Mouse (Mus musculus) macrophage (primary cell): ENCODE results near the gene P2rx4. TPM values are rescaled to one million over a fixed set of nuclear protein-coding genes. Genes with fewer than 3 reads are reported as not detected.
A peak's percentile ranks its signal among the peaks of the same experiment; 100 is the strongest.

Experiments
- H3K27ac ChIP-seq: fragments of 350-480 bp; formaldehyde crosslinking; 2 replicates; pipeline ENCODE4 v1.9.0; 2021
- H3K36me3 ChIP-seq: fragments of 350-480 bp; formaldehyde crosslinking; 2 replicates; pipeline ENCODE4 v1.9.0; 2021; ENCODE audit errors: inconsistent target
- H3K4me3 ChIP-seq: fragments of 350-480 bp; formaldehyde crosslinking; 2 replicates; pipeline ENCODE4 v1.9.0; 2021; ENCODE audit errors: inconsistent target
- H3K79me2 ChIP-seq: fragments of 350-480 bp; formaldehyde crosslinking; 2 replicates; pipeline ENCODE4 v1.9.0; 2021; ENCODE audit errors: inconsistent target
- WGBS: methylation state at CpG from one replicate; pipeline ENCODE4 v1.1.7; 2026; ENCODE audit warnings: inconsistent platforms; ENCODE audit not compliant: missing documents; 5-methylcytosine and 5-hydroxymethylcytosine counted together
- polyA plus RNA-seq: library from polyadenylated mRNA; stranded (reverse); fragments of 250-400 nt; gene quantifications from 3 replicates; pipeline ENCODE4 v1.2.4, GENCODE M21; 2018; ENCODE audit warnings: inconsistent platforms

P2rx4 gene
- polyA plus RNA-seq, 1 experiment from 2014 or later: 517 TPM

DNA sequence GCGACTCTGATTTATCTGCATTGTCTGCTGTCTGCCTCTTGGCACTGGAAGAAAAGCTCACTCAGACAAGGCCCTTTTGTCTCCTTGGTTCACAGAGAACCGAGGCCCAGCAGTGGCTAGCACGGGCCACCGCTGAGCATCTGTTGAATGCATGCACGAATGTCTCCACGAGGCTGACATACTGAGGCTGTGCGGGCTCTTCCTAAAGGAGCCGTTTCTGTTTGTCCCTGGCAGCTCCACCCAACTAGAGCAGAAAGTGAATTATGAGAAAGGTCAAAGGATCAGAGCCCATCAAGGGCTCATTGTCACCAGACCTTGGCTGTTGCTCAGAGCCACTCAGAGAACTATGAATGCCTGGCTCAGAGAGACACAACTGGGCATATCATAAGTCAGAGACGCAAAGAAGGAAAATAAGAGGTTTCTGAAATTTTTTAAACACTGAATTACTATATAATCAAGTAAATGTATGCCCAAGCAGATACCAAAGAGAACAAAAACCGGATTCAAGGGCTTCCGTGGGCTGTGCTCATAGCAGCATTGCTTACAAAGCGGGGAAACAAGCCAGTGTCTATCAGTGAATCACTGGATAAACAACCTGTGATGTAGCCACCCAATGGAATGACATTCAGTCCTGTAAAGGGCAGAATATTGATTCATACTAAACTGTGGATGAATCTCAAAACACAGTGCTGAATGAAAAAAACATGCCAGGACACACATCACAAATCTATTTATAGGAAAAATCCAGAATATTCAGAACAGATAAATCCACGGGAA lies 13.7 kb upstream of the P2rx4 start:
- H3K79me2 ChIP-seq: no peaks in the 10 kb centered on the region
- no peaks in the 10 kb centered on the region for H3K36me3 ChIP-seq
- H3K27ac ChIP-seq: no peak overlapping the region
- WGBS: 83% methylated on average over 13 of the region's 13 CpGs
- H3K4me3 ChIP-seq: no peak overlapping the region

DNA sequence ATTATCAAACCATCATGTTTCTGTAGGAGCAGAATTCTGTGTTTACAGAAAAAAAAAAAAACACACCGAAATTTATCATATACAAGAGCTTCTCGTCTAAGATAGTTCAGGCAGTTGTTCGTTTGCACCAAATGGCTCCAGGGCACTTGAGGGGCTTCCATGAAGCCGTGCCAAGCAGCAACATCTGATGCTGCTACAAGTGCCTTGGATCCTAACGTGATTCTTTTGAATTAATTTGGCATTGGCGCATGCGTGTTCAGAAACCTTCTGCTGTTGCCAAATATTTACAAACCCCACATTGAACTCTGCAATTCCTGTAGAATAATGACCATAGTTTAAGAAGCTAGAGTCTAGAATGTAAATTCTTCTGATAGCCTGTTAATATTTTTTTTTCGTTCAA lies 11.8 kb upstream of the P2rx4 start:
- Histone ChIP-seq H3K79me2 (no peaks in the 10 kb centered on the region), H3K4me3 (no peak overlapping the region), H3K36me3 (no peaks in the 10 kb centered on the region), H3K27ac (no peak overlapping the region)
- 97% methylated on average over 8 of the region's 8 CpGs for WGBS

DNA sequence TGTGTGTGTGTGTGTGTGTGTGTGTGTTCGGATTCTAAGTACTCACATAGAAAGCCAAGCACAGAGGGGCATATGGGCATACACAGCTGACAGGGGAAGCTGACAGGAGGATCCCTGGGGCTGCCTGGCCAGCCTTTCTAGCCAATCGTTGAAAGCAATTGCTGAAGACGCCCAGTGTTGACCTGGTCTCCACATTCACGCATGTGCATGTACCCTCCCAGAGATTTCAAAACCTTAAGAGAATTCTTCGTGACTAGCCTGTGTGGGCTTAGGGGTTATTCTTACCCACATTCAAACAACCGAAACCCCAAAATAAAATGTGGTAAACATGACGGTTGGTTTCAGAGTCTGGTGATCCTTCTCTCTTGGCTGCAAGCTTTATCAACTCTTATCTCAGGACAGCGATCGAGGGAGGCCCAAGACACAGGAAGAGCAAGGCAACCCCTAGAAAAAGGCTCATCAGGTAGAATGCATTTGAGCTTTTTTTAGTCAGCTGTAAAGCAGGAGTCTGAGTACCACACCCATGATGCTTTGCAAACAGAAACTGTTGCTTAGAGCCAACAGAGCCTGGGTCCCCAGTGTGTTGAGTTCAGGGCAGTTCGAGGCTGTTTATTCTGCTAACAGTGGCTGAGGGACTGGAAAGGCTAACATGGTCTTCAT lies 9.2 kb upstream of the P2rx4 start:
- Histone ChIP-seq H3K4me3 (no peak overlapping the region), H3K27ac (no peak overlapping the region), H3K36me3 (no peaks in the 10 kb centered on the region), H3K79me2 (no peaks in the 10 kb centered on the region)
- 40% methylated on average over 10 of the region's 10 CpGs for WGBS

- WGBS: 56% methylated on average over 9 of the region's 9 CpGs
- Histone ChIP-seq H3K4me3 (no peak overlapping the region), H3K27ac (no peak overlapping the region)
Measured at GRCm38 (mm10) chr5:122698701-122699060, 8.7 kb upstream of the P2rx4 start.

GRCm38 (mm10) chr5:122700109-122700836 lies 7.1 kb upstream of the P2rx4 start:
- peak overlapping the region; percentile 91; the same call in 1 of the 2 replicates for H3K27ac ChIP-seq
- H3K79me2 ChIP-seq: no peaks in the 10 kb centered on the region
- no peaks in the 10 kb centered on the region for H3K36me3 ChIP-seq
- no peak overlapping the region for H3K4me3 ChIP-seq
- WGBS: 76% methylated on average over 12 of the region's 12 CpGs

More at GRCm38 (mm10) chr5:122698701-122699060, 8.7 kb upstream of the P2rx4 start:
- H3K36me3 ChIP-seq: no peaks in the 10 kb centered on the region
- no peaks in the 10 kb centered on the region for H3K79me2 ChIP-seq

DNA sequence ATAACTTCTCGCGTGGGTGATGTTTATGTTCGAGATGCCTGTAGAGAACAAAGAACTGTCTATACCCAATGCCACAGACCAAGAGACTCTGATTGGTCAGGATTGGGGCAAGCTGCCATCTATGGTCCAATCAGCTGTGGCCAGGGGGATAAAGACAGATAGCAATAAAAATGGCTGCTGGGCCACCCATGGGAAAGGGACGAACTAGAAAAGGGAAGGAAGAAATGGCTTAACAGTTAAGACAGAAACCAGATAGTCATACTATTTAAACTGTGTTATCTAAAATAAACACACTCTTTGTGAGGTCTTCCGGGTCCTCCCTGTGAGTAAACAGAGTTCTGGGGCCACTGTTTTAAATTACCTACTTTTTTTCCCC lies 6.5 kb upstream of the P2rx4 start:
- Histone ChIP-seq H3K4me3 (no peak overlapping the region), H3K79me2 (no peaks in the 10 kb centered on the region), H3K36me3 (no peaks in the 10 kb centered on the region), H3K27ac (peak overlapping the region; percentile 91)
- 49% methylated on average over 5 of the region's 5 CpGs for WGBS

DNA sequence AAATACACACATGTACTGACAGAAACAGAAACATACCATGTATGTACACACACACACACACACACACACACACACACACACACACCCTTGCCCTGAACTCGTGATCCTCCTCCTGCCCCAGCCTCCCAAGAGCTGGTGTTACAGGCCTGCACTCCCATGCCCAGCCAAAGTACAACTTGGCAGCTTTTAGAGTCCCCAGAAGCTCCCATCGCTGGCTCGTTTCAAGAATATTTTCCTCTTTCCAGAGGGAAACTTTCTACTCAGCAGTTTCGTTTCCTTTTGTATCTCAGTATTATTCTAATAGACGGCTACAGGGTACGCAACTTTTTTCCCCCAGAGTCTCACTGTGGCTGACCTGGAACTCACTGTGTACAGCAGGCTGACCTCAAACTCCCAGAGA lies 5.2 kb upstream of the P2rx4 start:
- H3K4me3 ChIP-seq: no peak overlapping the region
- peak overlapping the region; percentile 91 for H3K27ac ChIP-seq
- 11% methylated on average over 6 of the region's 6 CpGs for WGBS
- no peaks in the 10 kb centered on the region; the same call in 1 of the 2 replicates for H3K79me2 ChIP-seq
- H3K36me3 ChIP-seq: no peaks in the 10 kb centered on the region

DNA sequence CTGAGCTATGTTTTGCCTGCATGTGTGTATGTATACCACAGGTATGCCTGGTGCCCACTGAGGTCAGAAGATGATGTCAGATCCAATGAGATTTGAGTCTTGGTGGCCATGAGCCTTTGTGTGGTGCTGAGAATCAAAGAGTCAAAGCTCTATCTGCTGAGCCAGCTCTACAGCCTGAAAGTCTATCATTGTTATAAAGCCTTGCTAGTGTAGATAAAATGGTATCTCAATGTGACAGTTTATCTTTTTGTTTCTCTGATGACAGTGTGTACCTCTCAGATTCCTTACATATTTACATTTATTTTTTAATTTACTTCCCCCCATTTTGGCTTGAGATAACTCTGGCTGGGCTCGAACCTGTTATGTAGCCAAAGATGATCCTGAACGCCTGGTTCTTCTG lies 3.8 kb upstream of the P2rx4 start:
- Histone ChIP-seq H3K36me3 (no peaks in the 10 kb centered on the region), H3K27ac (peak overlapping the region; percentile 79), H3K79me2 (peaks cover 10% of the 10 kb centered on the region), H3K4me3 (no peak overlapping the region)
- 86% methylated on average over 2 of the region's 2 CpGs for WGBS

- peak overlapping the region; percentile 79 for H3K27ac ChIP-seq
- H3K79me2 ChIP-seq: peaks cover 20% of the 10 kb centered on the region
- no peaks in the 10 kb centered on the region for H3K36me3 ChIP-seq
- WGBS: 27% methylated on average over 4 of the region's 4 CpGs
- no peak overlapping the region for H3K4me3 ChIP-seq
Measured at GRCm38 (mm10) chr5:122704571-122704970, 2.8 kb upstream of the P2rx4 start.

- Histone ChIP-seq H3K4me3 (no peak overlapping the region), H3K36me3 (no peaks in the 10 kb centered on the region), H3K79me2 (peaks cover 26% of the 10 kb centered on the region), H3K27ac (peak overlapping the region; percentile 79)
- WGBS: 92% methylated on average over 3 of the region's 3 CpGs
Measured at GRCm38 (mm10) chr5:122705174-122705573, 2.2 kb upstream of the P2rx4 start.

DNA sequence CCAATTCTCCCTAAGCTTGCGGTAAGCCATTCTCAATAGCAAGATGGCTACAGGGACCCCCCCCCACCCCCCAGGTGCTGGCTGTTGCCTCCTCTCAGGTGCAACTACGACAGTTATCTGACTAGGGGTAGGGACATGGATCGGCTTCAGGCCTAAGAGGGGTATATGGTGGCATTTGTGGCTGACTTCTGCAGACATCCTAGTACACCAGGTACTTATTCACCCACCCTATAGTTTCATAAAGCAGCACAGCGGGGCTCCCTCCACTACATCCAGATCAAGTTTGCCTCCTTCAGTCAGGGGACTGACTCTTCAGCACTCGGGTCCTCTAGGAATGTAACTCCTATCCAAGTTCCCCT lies 448 bp upstream of the P2rx4 start:
- Histone ChIP-seq H3K79me2 (peaks cover 43% of the 10 kb centered on the region), H3K27ac (peak overlapping the region; percentile 97), H3K36me3 (peaks cover 14% of the 10 kb centered on the region; the same call in 1 of the 2 replicates), H3K4me3 (peak overlapping the region; percentile 30)
- 43% methylated on average over 5 of the region's 5 CpGs for WGBS

GRCm38 (mm10) chr5:122708819-122709218 lies 1.5 kb downstream of the P2rx4 start:
- H3K4me3 ChIP-seq: peak overlapping the region; percentile 73
- H3K36me3 ChIP-seq: peaks cover 29% of the 10 kb centered on the region; the same call in 1 of the 2 replicates
- no peak overlapping the region for H3K27ac ChIP-seq
- H3K79me2 ChIP-seq: peaks cover 62% of the 10 kb centered on the region
- WGBS: 93% methylated on average over 6 of the region's 6 CpGs

DNA sequence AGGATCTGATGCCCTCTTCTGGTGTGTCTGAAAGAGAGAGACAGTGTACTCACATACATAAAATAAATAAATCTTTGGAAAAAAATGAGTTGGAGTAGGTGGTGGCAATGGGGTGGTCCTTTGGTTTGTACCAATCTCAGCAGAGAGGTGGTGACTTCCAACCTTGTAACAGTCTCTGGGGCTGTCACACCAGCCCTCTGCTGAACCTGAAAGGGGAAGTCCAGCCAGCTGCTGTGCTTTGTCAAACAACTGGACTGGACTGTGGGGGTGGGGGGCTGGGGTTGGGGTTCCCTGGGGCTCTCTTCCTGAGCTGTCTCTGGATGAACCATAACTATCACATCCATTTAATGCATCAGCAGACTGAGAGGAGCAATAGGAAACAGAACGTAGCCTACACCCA lies 8.4 kb downstream of the P2rx4 start:
- Histone ChIP-seq H3K27ac (no peak overlapping the region), H3K4me3 (no peak overlapping the region), H3K79me2 (peaks cover 43% of the 10 kb centered on the region), H3K36me3 (peaks cover 90% of the 10 kb centered on the region)
- WGBS: 80% methylated on average over 1 of the region's 1 CpGs

DNA sequence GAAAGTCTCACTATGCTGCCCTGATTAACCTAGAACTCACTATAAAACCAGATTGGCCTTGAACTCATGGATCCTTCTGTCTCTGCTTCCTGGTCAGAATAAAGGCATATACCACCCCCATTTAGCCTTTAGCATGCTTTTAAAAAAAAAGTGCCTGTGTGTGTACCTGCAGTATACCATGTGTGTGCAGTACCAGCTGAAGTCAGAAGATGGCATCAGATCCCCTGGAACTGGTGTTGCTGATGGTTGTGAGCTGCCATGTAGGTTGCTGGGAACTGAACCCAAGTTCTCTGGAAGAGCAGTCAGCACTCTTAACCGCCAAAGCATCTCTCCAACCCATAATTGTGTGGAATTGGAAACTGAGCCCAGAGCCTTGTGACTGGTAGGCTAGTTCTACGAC lies 9.4 kb downstream of the P2rx4 start:
- WGBS: 100% methylated on average over 2 of the region's 2 CpGs
- H3K36me3 ChIP-seq: peaks cover 92% of the 10 kb centered on the region
- peaks cover 33% of the 10 kb centered on the region for H3K79me2 ChIP-seq
- no peak overlapping the region for H3K4me3 ChIP-seq
- no peak overlapping the region for H3K27ac ChIP-seq

DNA sequence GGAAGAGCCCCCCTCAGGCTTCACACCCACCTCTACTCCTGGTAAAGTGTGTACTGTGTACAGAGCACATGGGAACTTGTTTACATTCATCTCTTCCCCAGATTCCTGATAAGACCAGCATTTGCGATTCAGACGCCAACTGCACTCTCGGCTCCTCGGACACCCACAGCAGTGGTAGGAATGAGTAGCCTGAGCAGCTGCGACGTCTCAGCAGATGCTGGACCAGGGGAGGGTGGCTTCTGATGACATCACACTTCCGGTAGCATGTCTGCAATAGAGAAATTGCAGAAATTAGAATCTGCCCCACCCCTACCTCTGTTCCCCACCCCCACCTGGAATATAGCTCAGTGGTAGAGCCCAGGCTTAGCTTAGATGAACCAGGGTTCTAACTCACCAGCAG lies 11.1 kb downstream of the P2rx4 start:
- Histone ChIP-seq H3K79me2 (peaks cover 16% of the 10 kb centered on the region; the same call in 1 of the 2 replicates), H3K36me3 (peaks cover 90% of the 10 kb centered on the region), H3K4me3 (no peak overlapping the region), H3K27ac (no peak overlapping the region)
- WGBS: 63% methylated on average over 6 of the region's 7 CpGs
